Mouse (Mus musculus): ENCODE results near the gene Agap3. TPM values are rescaled to one million over a fixed set of nuclear protein-coding genes. Genes with fewer than 3 reads are reported as not detected.

Gene Agap3
- polyA plus RNA-seq, 1 experiment from 2014 or later: 26.9 TPM

- H3K9me3 ChIP-seq (replicated peaks; ENCODE audit: low read length): no peaks in the 10 kb centered on the region
- H3K4me1 ChIP-seq (replicated peaks; ENCODE audit: insufficient read depth, low read length): peaks cover 25% of the 10 kb centered on the region
- peak overlapping the region; percentile 69 for H3K4me2 ChIP-seq (ENCODE audit: low read length)
- peak overlapping the region; percentile 82 for H3K27ac ChIP-seq
- H3K9ac ChIP-seq (ENCODE audit: low read depth, low read length): peak overlapping the region; percentile 19; the same call in 1 of the 2 replicates
- 13% methylated on average over 15 of the region's 15 CpGs for WGBS
- no peak for TF ChIP-seq CTCF (IDR thresholded peaks at IDR 0.05; ENCODE audit: low read depth)
- ATAC-seq (replicated peaks; ENCODE audit: low FRiP score, low read depth) (peak; percentile 40), DNase-seq (ENCODE audit: low spot score) (peak; percentile 58)
- peaks cover 36% of the 10 kb centered on the region for H3K36me3 ChIP-seq (ENCODE audit: insufficient read depth, low read length)
- H3K4me3 ChIP-seq (replicated peaks; ENCODE audit: low read depth, low read length): peak overlapping the region; percentile 13; the same call in 1 of the 2 replicates
- no peaks in the 10 kb centered on the region for H3K27me3 ChIP-seq (ENCODE audit: insufficient read depth, low read length)
Measured at GRCm38 (mm10) chr5:24427981-24428402, 24.0 kb upstream of the Agap3 start.

GRCm38 (mm10) chr5:24428596-24428995 lies 23.4 kb upstream of the Agap3 start:
- Histone ChIP-seq H3K36me3 (ENCODE audit: insufficient read depth, low read length) (peaks cover 42% of the 10 kb centered on the region), H3K27me3 (ENCODE audit: insufficient read depth, low read length) (no peaks in the 10 kb centered on the region), H3K9ac (ENCODE audit: low read depth, low read length) (peak overlapping the region; percentile 19; the same call in 1 of the 2 replicates), H3K27ac (peak overlapping the region; percentile 82), H3K4me3 (replicated peaks; ENCODE audit: low read depth, low read length) (0 out of 2 replicates have a peak overlapping the region, but pooled peaks have one; percentile 13), H3K4me2 (ENCODE audit: low read length) (peak overlapping the region; percentile 69), H3K9me3 (replicated peaks; ENCODE audit: low read length) (no peaks in the 10 kb centered on the region), H3K4me1 (replicated peaks; ENCODE audit: insufficient read depth, low read length) (peaks cover 25% of the 10 kb centered on the region)
- DNase-seq (ENCODE audit: low spot score) (no peak), ATAC-seq (replicated peaks; ENCODE audit: low FRiP score, low read depth) (no peak)
- TF ChIP-seq CTCF (IDR thresholded peaks at IDR 0.05; ENCODE audit: low read depth): no peak
- 32% methylated on average over 9 of the region's 9 CpGs for WGBS

DNA sequence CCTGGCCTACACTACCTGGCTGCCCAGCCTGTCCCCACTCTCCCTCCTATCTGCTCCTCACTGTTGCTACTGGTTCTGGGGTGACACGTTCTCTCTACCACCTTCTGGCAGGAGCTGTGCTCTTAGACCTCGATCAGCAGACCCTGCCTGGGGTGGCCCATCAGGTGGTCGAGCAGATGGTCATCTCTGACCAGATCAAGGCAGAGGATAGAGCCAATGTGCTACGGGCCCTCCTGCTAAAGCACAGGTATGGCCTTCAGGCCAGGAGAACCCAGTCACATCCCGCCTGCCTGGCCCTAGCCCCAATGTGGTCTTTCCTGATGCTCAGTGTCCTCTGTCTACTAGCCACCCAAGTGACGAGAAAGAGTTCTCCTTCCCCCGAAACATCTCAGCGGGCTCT lies 18.0 kb upstream of the Agap3 start:
- no peak for DNase-seq (ENCODE audit: low spot score)
- Histone ChIP-seq H3K36me3 (ENCODE audit: insufficient read depth, low read length) (peaks cover 77% of the 10 kb centered on the region), H3K4me3 (replicated peaks; ENCODE audit: low read depth, low read length) (no peak overlapping the region), H3K9me3 (replicated peaks; ENCODE audit: low read length) (no peaks in the 10 kb centered on the region), H3K9ac (ENCODE audit: low read depth, low read length) (no peak overlapping the region), H3K27ac (no peak overlapping the region), H3K27me3 (ENCODE audit: insufficient read depth, low read length) (no peaks in the 10 kb centered on the region), H3K4me2 (ENCODE audit: low read length) (no peak overlapping the region), H3K4me1 (replicated peaks; ENCODE audit: insufficient read depth, low read length) (no peaks in the 10 kb centered on the region)
- TF ChIP-seq CTCF (IDR thresholded peaks at IDR 0.05; ENCODE audit: low read depth): no peak
- no peak for ATAC-seq (replicated peaks; ENCODE audit: low FRiP score, low read depth)
- WGBS: 92% methylated on average over 8 of the region's 8 CpGs

GRCm38 (mm10) chr5:24441187-24441586 lies 10.8 kb upstream of the Agap3 start:
- 91% methylated on average over 8 of the region's 8 CpGs for whole genome bisulfite sequencing
- no peak overlapping the region for H3K4me2 ChIP-seq (ENCODE audit: low read length)
- H3K36me3 ChIP-seq (ENCODE audit: insufficient read depth, low read length): peaks cover 48% of the 10 kb centered on the region
- no peaks in the 10 kb centered on the region for H3K9me3 ChIP-seq (replicated peaks; ENCODE audit: low read length)
- no peak overlapping the region for H3K4me3 ChIP-seq (replicated peaks; ENCODE audit: low read depth, low read length)
- DNase-seq (ENCODE audit: low spot score): no peak
- ATAC-seq (replicated peaks; ENCODE audit: low FRiP score, low read depth): no peak
- H3K4me1 ChIP-seq (replicated peaks; ENCODE audit: insufficient read depth, low read length): peaks cover 11% of the 10 kb centered on the region; the same call in 1 of the 2 replicates
- H3K27ac ChIP-seq: no peak overlapping the region
- no peaks in the 10 kb centered on the region for H3K27me3 ChIP-seq (ENCODE audit: insufficient read depth, low read length)
- no peak for TF ChIP-seq CTCF (IDR thresholded peaks at IDR 0.05; ENCODE audit: low read depth)
- H3K9ac ChIP-seq (ENCODE audit: low read depth, low read length): no peak overlapping the region

- H3K4me3 ChIP-seq (replicated peaks; ENCODE audit: low read depth, low read length): no peak overlapping the region
Measured at GRCm38 (mm10) chr5:24442029-24442428, 9.9 kb upstream of the Agap3 start.

DNA sequence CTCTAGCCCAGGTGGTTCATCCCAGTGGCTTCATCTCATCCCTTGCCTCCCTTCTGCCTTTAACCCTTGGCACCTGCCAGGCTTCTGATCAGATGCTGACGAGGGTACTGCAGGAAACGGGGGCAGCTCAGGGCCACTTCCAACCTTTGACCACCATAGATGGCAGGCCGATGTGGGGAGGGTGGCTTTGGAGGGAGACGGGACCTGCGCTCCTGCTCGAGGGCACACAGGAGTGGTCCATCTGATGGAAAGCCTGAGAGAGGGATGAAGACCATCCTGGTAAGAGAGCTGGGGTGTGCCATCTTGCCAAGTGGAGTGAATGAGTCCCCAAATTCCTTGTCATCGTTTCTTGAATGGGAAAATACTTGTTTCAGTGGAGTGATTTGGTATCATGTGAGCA lies 8.8 kb upstream of the Agap3 start:
- Histone ChIP-seq H3K4me2 (ENCODE audit: low read length) (no peak overlapping the region), H3K4me1 (replicated peaks; ENCODE audit: insufficient read depth, low read length) (peaks cover 15% of the 10 kb centered on the region; the same call in 1 of the 2 replicates), H3K9ac (ENCODE audit: low read depth, low read length) (no peak overlapping the region), H3K27me3 (ENCODE audit: insufficient read depth, low read length) (no peaks in the 10 kb centered on the region), H3K4me3 (replicated peaks; ENCODE audit: low read depth, low read length) (no peak overlapping the region), H3K36me3 (ENCODE audit: insufficient read depth, low read length) (peaks cover 45% of the 10 kb centered on the region), H3K27ac (no peak overlapping the region), H3K9me3 (replicated peaks; ENCODE audit: low read length) (no peaks in the 10 kb centered on the region)
- ATAC-seq (replicated peaks; ENCODE audit: low FRiP score, low read depth): no peak
- no peak for TF ChIP-seq CTCF (IDR thresholded peaks at IDR 0.05; ENCODE audit: low read depth)
- DNase-seq (ENCODE audit: low spot score): no peak
- WGBS: 88% methylated on average over 7 of the region's 7 CpGs

More at GRCm38 (mm10) chr5:24442029-24442428, 9.9 kb upstream of the Agap3 start:
- no peaks in the 10 kb centered on the region for H3K9me3 ChIP-seq (replicated peaks; ENCODE audit: low read length)
- no peak overlapping the region for H3K27ac ChIP-seq
- H3K4me1 ChIP-seq (replicated peaks; ENCODE audit: insufficient read depth, low read length): peaks cover 11% of the 10 kb centered on the region; the same call in 1 of the 2 replicates
- no peak for TF ChIP-seq CTCF (IDR thresholded peaks at IDR 0.05; ENCODE audit: low read depth)
- DNase-seq (ENCODE audit: low spot score) (no peak), ATAC-seq (replicated peaks; ENCODE audit: low FRiP score, low read depth) (no peak)
- H3K4me2 ChIP-seq (ENCODE audit: low read length): no peak overlapping the region
- no peaks in the 10 kb centered on the region for H3K27me3 ChIP-seq (ENCODE audit: insufficient read depth, low read length)
- WGBS: 90% methylated on average over 9 of the region's 9 CpGs
- H3K36me3 ChIP-seq (ENCODE audit: insufficient read depth, low read length): peaks cover 45% of the 10 kb centered on the region
- H3K9ac ChIP-seq (ENCODE audit: low read depth, low read length): no peak overlapping the region

GRCm38 (mm10) chr5:24443927-24444326 lies 8.1 kb upstream of the Agap3 start:
- peaks cover 15% of the 10 kb centered on the region; the same call in 1 of the 2 replicates for H3K4me1 ChIP-seq (replicated peaks; ENCODE audit: insufficient read depth, low read length)
- no peaks in the 10 kb centered on the region for H3K27me3 ChIP-seq (ENCODE audit: insufficient read depth, low read length)
- H3K27ac ChIP-seq: peak overlapping the region; percentile 95; the same call in 1 of the 2 replicates
- peaks cover 40% of the 10 kb centered on the region for H3K36me3 ChIP-seq (ENCODE audit: insufficient read depth, low read length)
- TF ChIP-seq CTCF (IDR thresholded peaks at IDR 0.05; ENCODE audit: low read depth): no peak
- no peak for ATAC-seq (replicated peaks; ENCODE audit: low FRiP score, low read depth)
- peak overlapping the region; percentile 90 for H3K4me2 ChIP-seq (ENCODE audit: low read length)
- 85% methylated on average over 12 of the region's 12 CpGs for WGBS
- peak overlapping the region; percentile 93 for H3K4me3 ChIP-seq (replicated peaks; ENCODE audit: low read depth, low read length)
- DNase-seq (ENCODE audit: low spot score): no peak
- peak overlapping the region; percentile 97 for H3K9ac ChIP-seq (ENCODE audit: low read depth, low read length)
- H3K9me3 ChIP-seq (replicated peaks; ENCODE audit: low read length): no peaks in the 10 kb centered on the region
